Mouse (Mus musculus): Measurements from ENCODE around the gene Bcas3. TPM values are rescaled to one million over a fixed set of nuclear protein-coding genes. Genes with fewer than 3 reads are reported as not detected.

Gene Bcas3
- polyA plus RNA-seq, 1 experiment from 2014 or later = 26.5 TPM

- Histone ChIP-seq H3K4me3 (no peak overlapping the region), H3K27ac (no peak overlapping the region), H3K4me1 (0 out of 2 replicates have a peak, but pooled peaks cover 8% of the 10 kb centered on the region), H3K27me3 (ENCODE audit: low read depth, poor library complexity, severe bottlenecking) (0 out of 2 replicates have a peak, but pooled peaks cover 7% of the 10 kb centered on the region), H3K36me3 (no peaks in the 10 kb centered on the region), H3K9me3 (replicated peaks) (no peaks in the 10 kb centered on the region)
- DNase-seq (ENCODE audit: low spot score) = no peak
- 42% methylated on average over 7 of the region's 7 CpGs for WGBS
Measured at GRCm38 (mm10) chr11:85864363-85864762, 511.4 kb downstream of the Bcas3 start.

Small RNA genes lying within 50 kb of the gene (microRNA-seq; reads per million reads assigned to microRNA genes)
- not detected for gene Mir5110

Other genes with a start within 250 kb of the Bcas3 start
- gene Usp32, start 213.0 kb upstream of the Bcas3 start, polyA plus RNA-seq (2016; fragmentation: Nextera tagmentation; extraction: Ambion mirVana) = 2.9 and 4.5 TPM in 2 replicates
- gene 1700125H20Rik, start 182.8 kb upstream of the Bcas3 start, polyA plus RNA-seq (2016; fragmentation: Nextera tagmentation; extraction: Ambion mirVana) = 0.39 TPM in 1 of 2 replicates, not detected in the other
- 39.3 and 42.8 TPM in 2 replicates for gene Appbp2, start 118.0 kb upstream of the Bcas3 start, polyA plus RNA-seq (2016; fragmentation: Nextera tagmentation; extraction: Ambion mirVana)
- 22.7 and 24.7 TPM in 2 replicates for gene Ppm1d, start 41.9 kb upstream of the Bcas3 start, polyA plus RNA-seq (2016; fragmentation: Nextera tagmentation; extraction: Ambion mirVana)

Data from limb, embryonic 10.5 days (tissue).